In genomic region chr13:67305822-67306672, GRCm38 (mm10) we compare ENCODE assay signal across 8 mouse cellular contexts. TPM values are rescaled to one million over a fixed set of nuclear protein-coding genes. Genes with fewer than 3 reads are reported as not detected.
A peak's percentile ranks its signal among the peaks of the same experiment; 100 is the strongest.
DNase-seq lines count a peak whose midpoint lies in the region; ATAC-seq and TF ChIP-seq lines count a peak whose summit lies in the region.

Gene Zfp457, minus strand, starts transcription at chr13:67306485.

- no peak for TF ChIP-seq CTCF in cortical plate, adult 2 months (IDR thresholded peaks at IDR 0.05; ENCODE audit: extremely low read depth, insufficient read depth, low read length)

- peak; percentile 76 to 79 for DNase-seq in gastrocnemius, adult 8-10 months (ENCODE audit: low spot score in 2 of 2)
- peak; percentile 89 for DNase-seq in hindlimb bud, embryonic 11.5 days (ENCODE audit: extremely low spot score, low read depth, low spot score)
- peak; percentile 79 to 90 for DNase-seq in left cerebral cortex, adult 8-10 months (ENCODE audit: low spot score in 2 of 2)
- DNase-seq in right cerebral cortex, postnatal 10 days (ENCODE audit: low spot score in 2 of 2), result peak; percentile 92 to 96
- peak; percentile 80 for DNase-seq in urinary bladder, postnatal 25 days (ENCODE audit: low spot score)

- peak; percentile 89 for TF ChIP-seq POLR2A in cortical plate, adult 2 months (IDR thresholded peaks at IDR 0.05; ENCODE audit: extremely low read depth, insufficient read depth, low read length)

- H3K4me3 ChIP-seq in cortical plate, adult 2 months (ENCODE audit: insufficient read depth, low read length), result peak within 1 kb of the TSS; percentile 95
- H3K4me3 ChIP-seq in megakaryocyte, embryonic 14.5 days (replicated peaks), result peak within 1 kb of the TSS; percentile 92

- ATAC-seq in activated CD4-positive, CD25-positive, alpha-beta regulatory T cell, adult 4 months, result peak; percentile 97

- H3K36me3 ChIP-seq in megakaryocyte, embryonic 14.5 days (replicated peaks; ENCODE audit: low read length), result no peaks in the 10 kb centered on the region

- peak within 1 kb of the TSS; percentile 79 for H3K27ac ChIP-seq in cortical plate, adult 2 months (ENCODE audit: insufficient read depth, low read length)

- no peaks in the 10 kb centered on the region for H3K4me1 ChIP-seq in cortical plate, adult 2 months (ENCODE audit: control insufficient read depth, insufficient read depth, low read length)
- H3K4me1 ChIP-seq in megakaryocyte, embryonic 14.5 days, result peaks cover 15% of the 10 kb centered on the region

- H3K9me3 ChIP-seq in megakaryocyte, embryonic 14.5 days, result no peaks in the 10 kb centered on the region

- no peaks in the 10 kb centered on the region for H3K27me3 ChIP-seq in megakaryocyte, embryonic 14.5 days (replicated peaks)

RNA-seq across cellular contexts. Expression of gene Zfp457, which starts in this region (rescaled TPM):
- polyA plus RNA-seq in activated CD4-positive, CD25-positive, alpha-beta regulatory T cell, adult 4 months (2017; shearing (Covaris generic)), result 1 to 10 TPM in 1 of 2 experiments, not detected in 1; 1.9 TPM
- polyA plus RNA-seq in cortical plate, adult 2 months (2012; rRNA removed), result 2.7 and 3.4 TPM in 2 replicates
- 1 to 10 TPM; 3.9 to 6.5 (median 4.9) TPM for total RNA-seq in gastrocnemius, adult 8-10 months (2022)
- total RNA-seq in left cerebral cortex, adult 8-10 months (2022), result 1 to 10 TPM; 4.5 to 7.8 (median 6.2) TPM
- not detected in 2 replicates for polyA plus RNA-seq in megakaryocyte, embryonic 14.5 days (2012; ENCODE audit: insufficient read depth, low replicate concordance)

Comparison
In these comparisons a context has a peak if more than half of its experiments do, and no peak if none do; other contexts are left out.
1. Peak in every context shown above with its lines: DNase-seq, ATAC-seq, H3K4me3 ChIP-seq and H3K27ac ChIP-seq.